In genomic region chr10:117375163-117375562, GRCm38 (mm10) we compare ENCODE assay signal across 8 mouse cellular contexts. TPM values are rescaled to one million over a fixed set of nuclear protein-coding genes. Genes with fewer than 3 reads are reported as not detected.
DNase-seq lines count a peak whose midpoint lies in the region; ATAC-seq lines count a peak whose summit lies in the region.

No protein-coding gene starts in this region.

- no peak for ATAC-seq in heart, embryonic 15.5 days (replicated peaks; ENCODE audit: insufficient number of reproducible peaks, insufficient read depth, low FRiP score, low read depth)
- no peak for ATAC-seq in hindbrain, embryonic 16.5 days
- no peak for ATAC-seq in midbrain, embryonic 16.5 days

- H3K9ac ChIP-seq in heart, embryonic 15.5 days = peak overlapping the region; percentile 100
- H3K9ac ChIP-seq in hindbrain, embryonic 16.5 days (ENCODE audit: low read depth, low read length) = no peak overlapping the region; the same call in 1 of the 2 replicates
- H3K9ac ChIP-seq in midbrain, embryonic 16.5 days (ENCODE audit: low read depth, low read length) = peak overlapping the region; percentile 99

- peak overlapping the region; percentile 98 for H3K4me3 ChIP-seq in heart, embryonic 15.5 days
- peak overlapping the region; percentile 97 for H3K4me3 ChIP-seq in hindbrain, embryonic 16.5 days (ENCODE audit: low read length)
- H3K4me3 ChIP-seq in midbrain, embryonic 16.5 days (ENCODE audit: low read depth, low read length) = peak overlapping the region; percentile 90

- H3K27me3 ChIP-seq in heart, embryonic 15.5 days = no peaks in the 10 kb centered on the region
- no peaks in the 10 kb centered on the region for H3K27me3 ChIP-seq in hindbrain, embryonic 16.5 days (replicated peaks; ENCODE audit: control insufficient read depth, insufficient read depth, low read length)
- no peaks in the 10 kb centered on the region for H3K27me3 ChIP-seq in midbrain, embryonic 16.5 days (ENCODE audit: control insufficient read depth, insufficient read depth, low read depth, low read length)

- H3K27ac ChIP-seq in heart, embryonic 15.5 days = 0 out of 2 replicates have a peak overlapping the region, but pooled peaks have one; percentile 96
- no peak overlapping the region; the same call in 1 of the 2 replicates for H3K27ac ChIP-seq in hindbrain, embryonic 16.5 days (ENCODE audit: low read depth, low read length)
- peak overlapping the region; percentile 98; the same call in 1 of the 2 replicates for H3K27ac ChIP-seq in midbrain, embryonic 16.5 days (ENCODE audit: low read length)

- WGBS in heart, embryonic 15.5 days = 18% methylated on average over 10 of the region's 10 CpGs
- 20% methylated on average over 10 of the region's 10 CpGs for WGBS in hindbrain, embryonic 16.5 days
- 20% methylated on average over 10 of the region's 10 CpGs for WGBS in midbrain, embryonic 16.5 days

- no peaks in the 10 kb centered on the region for H3K9me3 ChIP-seq in heart, embryonic 15.5 days (replicated peaks)
- H3K9me3 ChIP-seq in hindbrain, embryonic 16.5 days (ENCODE audit: control insufficient read depth, low read length) = no peaks in the 10 kb centered on the region
- H3K9me3 ChIP-seq in midbrain, embryonic 16.5 days (replicated peaks; ENCODE audit: control insufficient read depth, low read length, poor library complexity, severe bottlenecking) = no peaks in the 10 kb centered on the region

- no peak for DNase-seq in heart, postnatal 4 days
- DNase-seq in NIH3T3 (ENCODE audit: low read depth) = peak; percentile 9
- DNase-seq in adrenal gland, adult 8-10 months = no peak
- DNase-seq in layer of hippocampus, adult 18-20 months (ENCODE audit: low spot score in 2 of 2) = no peak
- DNase-seq in urinary bladder, postnatal 36 days (ENCODE audit: low spot score in 2 of 2) = no peak

- peaks cover 12% of the 10 kb centered on the region for H3K4me1 ChIP-seq in heart, embryonic 15.5 days (replicated peaks)
- H3K4me1 ChIP-seq in hindbrain, embryonic 16.5 days (ENCODE audit: control insufficient read depth, insufficient read depth, low read depth, low read length) = peaks cover 9% of the 10 kb centered on the region
- H3K4me1 ChIP-seq in midbrain, embryonic 16.5 days (ENCODE audit: control insufficient read depth, insufficient read depth, low read length) = peaks cover 18% of the 10 kb centered on the region

- H3K4me2 ChIP-seq in heart, embryonic 15.5 days = peak overlapping the region; percentile 76
- H3K4me2 ChIP-seq in hindbrain, embryonic 16.5 days (ENCODE audit: low read length) = peak overlapping the region; percentile 83
- H3K4me2 ChIP-seq in midbrain, embryonic 16.5 days (ENCODE audit: low read length) = peak overlapping the region; percentile 85

- H3K36me3 ChIP-seq in heart, embryonic 15.5 days = no peaks in the 10 kb centered on the region
- no peaks in the 10 kb centered on the region for H3K36me3 ChIP-seq in hindbrain, embryonic 16.5 days (ENCODE audit: control insufficient read depth, insufficient read depth, low read length)
- H3K36me3 ChIP-seq in midbrain, embryonic 16.5 days (ENCODE audit: control insufficient read depth, insufficient read depth, low read length) = no peaks in the 10 kb centered on the region

RNA-seq across cellular contexts. Expression of gene Cpsf6, which starts 4.7 kb away (rescaled TPM):
- polyA plus RNA-seq in heart, embryonic 15.5 days (2015; fragmentation: Nextera tagmentation; extraction: Ambion mirVana) = 78.5 and 85.9 TPM in 2 replicates
- total RNA-seq in heart, postnatal 4 days (2021) = 10 to 100 TPM; 76.1 to 80.0 TPM
- 111 and 128 TPM in 2 replicates for polyA plus RNA-seq in hindbrain, embryonic 16.5 days (2015; fragmentation: Nextera tagmentation; extraction: Ambion mirVana)
- polyA plus RNA-seq in midbrain, embryonic 16.5 days (2015; fragmentation: Nextera tagmentation; extraction: Ambion mirVana) = 140 and 171 TPM in 2 replicates
- total RNA-seq in adrenal gland, adult 8-10 months (2022) = 10 to 100 TPM; 62.6 to 94.5 (median 80.2) TPM
- 100 to 1,000 TPM; 114 to 124 TPM for total RNA-seq in layer of hippocampus, adult 18-20 months (2021)
